Comparison of ENCODE assay signal across 8 mouse cellular contexts in genomic region chr17:28208314-28208612, GRCm38 (mm10). TPM values are rescaled to one million over a fixed set of nuclear protein-coding genes. Genes with fewer than 3 reads are reported as not detected.
DNase-seq lines count a peak whose midpoint lies in the region; ATAC-seq and TF ChIP-seq lines count a peak whose summit lies in the region.

No protein-coding gene starts in this region.

- peak overlapping the region; percentile 82 for H3K9ac ChIP-seq in heart, adult 2 months (ENCODE audit: low read depth, low read length)
- no peak overlapping the region for H3K9ac ChIP-seq in neural tube, embryonic 12.5 days
- H3K9ac ChIP-seq in liver, embryonic 12.5 days: peak overlapping the region; percentile 72
- peak overlapping the region; percentile 48; the same call in 1 of the 2 replicates for H3K9ac ChIP-seq in stomach, embryonic 15.5 days

- H3K4me1 ChIP-seq in heart, adult 2 months (ENCODE audit: control insufficient read depth, insufficient read depth, low read length): peaks cover 2% of the 10 kb centered on the region; the same call in 1 of the 2 replicates
- H3K4me1 ChIP-seq in neural tube, embryonic 12.5 days: peaks cover 6% of the 10 kb centered on the region; the same call in 1 of the 2 replicates
- peaks cover 62% of the 10 kb centered on the region for H3K4me1 ChIP-seq in liver, embryonic 12.5 days
- peaks cover 12% of the 10 kb centered on the region for H3K4me1 ChIP-seq in stomach, embryonic 15.5 days

- 82% methylated on average over 8 of the region's 8 CpGs for WGBS in heart, adult 2 months
- WGBS in neural tube, embryonic 12.5 days: 81% methylated on average over 8 of the region's 8 CpGs
- WGBS in liver, embryonic 12.5 days (ENCODE audit: insufficient replicate concordance): 17% methylated on average over 8 of the region's 8 CpGs
- 62% methylated on average over 8 of the region's 8 CpGs for WGBS in stomach, embryonic 15.5 days

- no peak for TF ChIP-seq POLR2A in heart, adult 2 months (IDR thresholded peaks at IDR 0.05; ENCODE audit: insufficient read depth, low read depth, low read length)

- no peaks in the 10 kb centered on the region for H3K79me2 ChIP-seq in heart, adult 2 months (replicated peaks; ENCODE audit: control insufficient read depth, insufficient read depth, low read length)

- TF ChIP-seq CTCF in heart, adult 2 months (IDR thresholded peaks at IDR 0.05): no peak

- intact Hi-C loops in heart, adult 2 months (cut with DNase I): loop anchor here (1.0 to 10.0 kb wide), 2 partner anchors 160 to 317 kb away; no protein-coding TSS in a partner anchor

- no peaks in the 10 kb centered on the region for H3K36me3 ChIP-seq in heart, adult 2 months (ENCODE audit: control insufficient read depth, insufficient read depth, low read length)
- peaks cover 10% of the 10 kb centered on the region for H3K36me3 ChIP-seq in neural tube, embryonic 12.5 days
- peaks cover 5% of the 10 kb centered on the region; the same call in 1 of the 2 replicates for H3K36me3 ChIP-seq in liver, embryonic 12.5 days
- H3K36me3 ChIP-seq in stomach, embryonic 15.5 days: no peaks in the 10 kb centered on the region

- no peak for DNase-seq in heart, adult 2 months
- DNase-seq in heart, adult 18-20 months: no peak
- DNase-seq in neural tube, embryonic 10.5 days (ENCODE audit: extremely low spot score, low spot score): no peak
- DNase-seq in right cerebral cortex, adult 2 months (ENCODE audit: low spot score in 2 of 2): no peak
- DNase-seq in thymus, postnatal 4 days: no peak

- ATAC-seq in neural tube, embryonic 12.5 days (ENCODE audit: low FRiP score, low read depth): no peak
- ATAC-seq in liver, embryonic 12.5 days: peak; percentile 4; the same call in 1 of the 2 replicates
- no peak for ATAC-seq in stomach, embryonic 15.5 days (ENCODE audit: insufficient read depth, low FRiP score, low read depth)

- H3K27me3 ChIP-seq in heart, adult 2 months (ENCODE audit: control insufficient read depth, insufficient read depth, low read length): no peaks in the 10 kb centered on the region
- no peaks in the 10 kb centered on the region; the same call in 1 of the 2 replicates for H3K27me3 ChIP-seq in neural tube, embryonic 12.5 days (replicated peaks)
- no peaks in the 10 kb centered on the region for H3K27me3 ChIP-seq in liver, embryonic 12.5 days (replicated peaks)
- H3K27me3 ChIP-seq in stomach, embryonic 15.5 days (replicated peaks): no peaks in the 10 kb centered on the region

- H3K4me2 ChIP-seq in neural tube, embryonic 12.5 days (replicated peaks): peak overlapping the region; percentile 49
- peak overlapping the region; percentile 82 for H3K4me2 ChIP-seq in liver, embryonic 12.5 days
- H3K4me2 ChIP-seq in stomach, embryonic 15.5 days: peak overlapping the region; percentile 80

- peak overlapping the region; percentile 85 for H3K27ac ChIP-seq in heart, adult 2 months
- no peak overlapping the region for H3K27ac ChIP-seq in neural tube, embryonic 12.5 days
- peak overlapping the region; percentile 78 for H3K27ac ChIP-seq in liver, embryonic 12.5 days
- peak overlapping the region; percentile 89; the same call in 1 of the 2 replicates for H3K27ac ChIP-seq in stomach, embryonic 15.5 days

- H3K9me3 ChIP-seq in neural tube, embryonic 12.5 days: no peaks in the 10 kb centered on the region
- H3K9me3 ChIP-seq in liver, embryonic 12.5 days (replicated peaks): no peaks in the 10 kb centered on the region
- H3K9me3 ChIP-seq in stomach, embryonic 15.5 days: no peaks in the 10 kb centered on the region

- H3K4me3 ChIP-seq in heart, adult 2 months: peak overlapping the region; percentile 71
- H3K4me3 ChIP-seq in neural tube, embryonic 12.5 days: no peak overlapping the region
- H3K4me3 ChIP-seq in liver, embryonic 12.5 days: peak overlapping the region; percentile 62
- peak overlapping the region; percentile 44 for H3K4me3 ChIP-seq in stomach, embryonic 15.5 days (replicated peaks)

- no peak for TF ChIP-seq EP300 in heart, adult 2 months (IDR thresholded peaks at IDR 0.05; ENCODE audit: insufficient read depth, low read depth, low read length)

RNA-seq across cellular contexts. Expression of gene Def6, which starts 0.7 kb away (rescaled TPM):
- 1 to 10 TPM; 2.9 to 4.5 TPM for total RNA-seq in heart, adult 2 months (2021)
- polyA plus RNA-seq in heart, adult 2 months (2012; rRNA removed): 3.4 and 4.0 TPM in 2 replicates
- 1 to 10 TPM; 3.2 to 3.3 TPM for total RNA-seq in heart, adult 18-20 months (2021)
- 4.4 and 5.3 TPM in 2 replicates for polyA plus RNA-seq in neural tube, embryonic 12.5 days (2016; fragmentation: Nextera tagmentation; extraction: Ambion mirVana)
- 21.6 and 25.2 TPM in 2 replicates for polyA plus RNA-seq in liver, embryonic 12.5 days (2016; fragmentation: Nextera tagmentation; extraction: Ambion mirVana)
- polyA plus RNA-seq in stomach, embryonic 15.5 days (2015; fragmentation: Nextera tagmentation; extraction: Ambion mirVana): 9.6 and 10.0 TPM in 2 replicates

RNA-seq across cellular contexts. Expression of gene Ppard, which starts 24.2 kb away (rescaled TPM):
- 10 to 100 TPM; 31.5 to 35.9 TPM for total RNA-seq in heart, adult 2 months (2021)
- 31.2 and 33.0 TPM in 2 replicates for polyA plus RNA-seq in heart, adult 2 months (2012; rRNA removed)
- 10 to 100 TPM; 28.1 to 29.9 TPM for total RNA-seq in heart, adult 18-20 months (2021)
- polyA plus RNA-seq in neural tube, embryonic 12.5 days (2016; fragmentation: Nextera tagmentation; extraction: Ambion mirVana): 2.2 and 2.3 TPM in 2 replicates
- polyA plus RNA-seq in liver, embryonic 12.5 days (2016; fragmentation: Nextera tagmentation; extraction: Ambion mirVana): 2.0 and 2.1 TPM in 2 replicates
- polyA plus RNA-seq in stomach, embryonic 15.5 days (2015; fragmentation: Nextera tagmentation; extraction: Ambion mirVana): 3.3 and 4.6 TPM in 2 replicates

RNA-seq across cellular contexts. Expression of gene Zfp523, which starts 31.3 kb away (rescaled TPM):
- 10 to 100 TPM; 12.4 to 12.5 TPM for total RNA-seq in heart, adult 2 months (2021)
- polyA plus RNA-seq in heart, adult 2 months (2012; rRNA removed): 22.9 and 30.8 TPM in 2 replicates
- 10 to 100 TPM; 10.7 to 13.9 TPM for total RNA-seq in heart, adult 18-20 months (2021)
- 45.0 and 53.9 TPM in 2 replicates for polyA plus RNA-seq in neural tube, embryonic 12.5 days (2016; fragmentation: Nextera tagmentation; extraction: Ambion mirVana)
- polyA plus RNA-seq in liver, embryonic 12.5 days (2016; fragmentation: Nextera tagmentation; extraction: Ambion mirVana): 11.1 TPM in 2 replicates
- 28.1 and 36.2 TPM in 2 replicates for polyA plus RNA-seq in stomach, embryonic 15.5 days (2015; fragmentation: Nextera tagmentation; extraction: Ambion mirVana)
